Mouse (Mus musculus) G1E (cell line): ENCODE measurements around the gene Tbcel.

Experiments
- CTCF ChIP-seq: IDR thresholded peaks from 2 replicates; pipeline ENCODE4 v1.5.1; 2012; ENCODE audit warnings: low read depth, low read length, inconsistent platforms, mixed read lengths
- GATA1 ChIP-seq: IDR thresholded peaks from 2 replicates; pipeline ENCODE4 v1.6.1; 2012; ENCODE audit warnings: borderline replicate concordance, low read length, inconsistent platforms, mixed read lengths
- TAL1 ChIP-seq: conservative IDR thresholded peaks from 2 replicates; pipeline ENCODE4 v1.6.1; 2012; ENCODE audit warnings: low read depth, low read length, inconsistent platforms, mixed read lengths

DNA sequence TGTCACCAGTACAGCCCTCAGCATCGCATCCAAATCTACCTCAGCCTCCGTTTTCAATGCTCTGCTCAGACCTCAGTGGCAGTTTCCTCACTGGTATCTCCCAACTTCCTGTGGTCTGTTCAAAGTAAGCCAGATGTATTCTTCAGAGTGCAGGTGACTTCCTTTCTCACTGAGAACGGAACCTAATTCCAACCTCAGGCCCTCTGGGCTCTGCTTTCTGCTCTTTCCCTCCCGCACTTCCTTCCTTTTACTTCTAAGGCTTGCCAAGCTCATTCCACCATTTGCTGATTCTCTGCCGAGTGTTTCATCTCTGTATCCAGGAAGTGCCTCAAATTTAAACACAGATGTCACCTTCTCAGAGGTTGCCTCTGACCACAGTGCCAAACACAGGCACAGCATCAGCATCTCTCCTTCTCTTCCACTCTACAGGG, 41.9 kb downstream of the Tbcel start:
- TF ChIP-seq GATA1 (no peak), TAL1 (no peak), CTCF (no peak)
